13 mouse cellular contexts compared by ENCODE assay signal in genomic region chr13:99358921-99359320, GRCm38 (mm10). TPM values are rescaled to one million over a fixed set of nuclear protein-coding genes. Genes with fewer than 3 reads are reported as not detected.
DNase-seq lines count a peak whose midpoint lies in the region; ATAC-seq lines count a peak whose summit lies in the region.
"Had no signal": no experiment of that assay in that cellular context is flagged by ENCODE, and none has a peak within 500 bp of the region (broad histone marks: within the 10 kb centered on the region; RNA-seq: fewer than 3 reads in every experiment).

No protein-coding gene starts in this region.

- WGBS in midbrain, embryonic 11.5 days = 85% methylated on average over 14 of the region's 14 CpGs
- 78% methylated on average over 14 of the region's 14 CpGs for WGBS in midbrain, embryonic 15.5 days
- 80% methylated on average over 14 of the region's 14 CpGs for WGBS in midbrain, embryonic 16.5 days

- no peaks in the 10 kb centered on the region for H3K9me3 ChIP-seq in midbrain, embryonic 11.5 days (ENCODE audit: control insufficient read depth, low read length)
- no peaks in the 10 kb centered on the region for H3K9me3 ChIP-seq in midbrain, embryonic 15.5 days
- H3K9me3 ChIP-seq in midbrain, embryonic 16.5 days (replicated peaks; ENCODE audit: control insufficient read depth, low read length, poor library complexity, severe bottlenecking) = no peaks in the 10 kb centered on the region
- H3K9me3 ChIP-seq: limb, embryonic 12.5 days had no signal

- ATAC-seq in midbrain, embryonic 11.5 days (ENCODE audit: low FRiP score) = peak; percentile 50; the same call in 1 of the 2 replicates
- no peak for ATAC-seq in midbrain, embryonic 15.5 days (replicated peaks)
- ATAC-seq in midbrain, embryonic 16.5 days = 0 out of 2 replicates have a peak, but pooled peaks have one; percentile 36

- no peak overlapping the region for H3K4me3 ChIP-seq in midbrain, embryonic 11.5 days (ENCODE audit: low read depth, low read length)
- no peak overlapping the region for H3K4me3 ChIP-seq in midbrain, embryonic 15.5 days
- H3K4me3 ChIP-seq in midbrain, embryonic 16.5 days (ENCODE audit: low read depth, low read length) = no peak overlapping the region
- H3K4me3 ChIP-seq: limb, embryonic 12.5 days had no signal

- H3K9ac ChIP-seq in midbrain, embryonic 11.5 days (ENCODE audit: low read length) = no peak overlapping the region
- no peak overlapping the region for H3K9ac ChIP-seq in midbrain, embryonic 15.5 days
- no peak overlapping the region for H3K9ac ChIP-seq in midbrain, embryonic 16.5 days (ENCODE audit: low read depth, low read length)
- H3K9ac ChIP-seq: limb, embryonic 12.5 days had no signal

- peak; percentile 28 for DNase-seq in adrenal gland, postnatal 14 days
- DNase-seq in adrenal gland, postnatal 10 days = no peak
- no peak for DNase-seq in midbrain, embryonic 11.5 days (ENCODE audit: low spot score, missing footprints)
- DNase-seq in cerebellum, postnatal 25 days = peak; percentile 77 to 81
- DNase-seq in ovary, postnatal 36 days (ENCODE audit: low spot score) = no peak
- DNase-seq in heart, adult 18-20 months = no peak
- DNase-seq: gastrocnemius, postnatal 36 days; heart, postnatal 14 days; lung, adult 18-20 months had no signal

- no peaks in the 10 kb centered on the region for H3K36me3 ChIP-seq in midbrain, embryonic 11.5 days (ENCODE audit: control insufficient read depth, insufficient read depth, low read length)
- H3K36me3 ChIP-seq in midbrain, embryonic 15.5 days (replicated peaks) = no peaks in the 10 kb centered on the region
- H3K36me3 ChIP-seq in midbrain, embryonic 16.5 days (ENCODE audit: control insufficient read depth, insufficient read depth, low read length) = no peaks in the 10 kb centered on the region; the same call in 1 of the 2 replicates

- no peak overlapping the region for H3K4me2 ChIP-seq in midbrain, embryonic 11.5 days
- H3K4me2 ChIP-seq in midbrain, embryonic 15.5 days = no peak overlapping the region
- H3K4me2 ChIP-seq in midbrain, embryonic 16.5 days (ENCODE audit: low read length) = no peak overlapping the region
- H3K4me2 ChIP-seq: limb, embryonic 12.5 days had no signal

- no peaks in the 10 kb centered on the region for H3K27me3 ChIP-seq in midbrain, embryonic 11.5 days (ENCODE audit: control insufficient read depth, insufficient read depth, low read length)
- H3K27me3 ChIP-seq in midbrain, embryonic 15.5 days (replicated peaks) = no peaks in the 10 kb centered on the region
- H3K27me3 ChIP-seq in midbrain, embryonic 16.5 days (ENCODE audit: control insufficient read depth, insufficient read depth, low read depth, low read length) = no peaks in the 10 kb centered on the region
- H3K27me3 ChIP-seq: limb, embryonic 12.5 days had no signal

- no peaks in the 10 kb centered on the region for H3K4me1 ChIP-seq in midbrain, embryonic 11.5 days (ENCODE audit: control insufficient read depth, insufficient read depth, low read length)
- H3K4me1 ChIP-seq in midbrain, embryonic 15.5 days = peaks cover under 1% of the 10 kb centered on the region; the same call in 1 of the 2 replicates
- H3K4me1 ChIP-seq in midbrain, embryonic 16.5 days (ENCODE audit: control insufficient read depth, insufficient read depth, low read length) = peaks cover under 1% of the 10 kb centered on the region; the same call in 1 of the 2 replicates

- H3K27ac ChIP-seq in midbrain, embryonic 11.5 days (ENCODE audit: low read depth, low read length) = no peak overlapping the region
- H3K27ac ChIP-seq in midbrain, embryonic 15.5 days = no peak overlapping the region
- H3K27ac ChIP-seq in midbrain, embryonic 16.5 days (ENCODE audit: low read length) = no peak overlapping the region
- H3K27ac ChIP-seq: kidney, postnatal 0 days; limb, embryonic 12.5 days had no signal

RNA-seq across cellular contexts. Expression of gene Mrps27, which starts 14.3 kb away (rescaled TPM):
- 52.0 and 54.7 TPM in 2 replicates for total RNA-seq in adrenal gland, postnatal 14 days (2021)
- 10 to 100 TPM; 51.6 to 56.7 TPM for total RNA-seq in adrenal gland, postnatal 10 days (2021)
- polyA plus RNA-seq in midbrain, embryonic 11.5 days (2014; fragmentation: Nextera tagmentation; extraction: Ambion mirVana) = 60.1 and 64.1 TPM in 2 replicates
- 38.9 and 41.6 TPM in 2 replicates for polyA plus RNA-seq in midbrain, embryonic 15.5 days (2015; fragmentation: Nextera tagmentation; extraction: Ambion mirVana)
- 39.6 and 44.4 TPM in 2 replicates for polyA plus RNA-seq in midbrain, embryonic 16.5 days (2015; fragmentation: Nextera tagmentation; extraction: Ambion mirVana)
- 10 to 100 TPM; 49.5 to 50.0 TPM for total RNA-seq in heart, adult 18-20 months (2021)

RNA-seq across cellular contexts. Expression of gene Ptcd2, which starts 14.4 kb away (rescaled TPM):
- total RNA-seq in adrenal gland, postnatal 14 days (2021) = 35.2 and 43.1 TPM in 2 replicates
- 10 to 100 TPM; 33.8 to 43.0 TPM for total RNA-seq in adrenal gland, postnatal 10 days (2021)
- polyA plus RNA-seq in midbrain, embryonic 11.5 days (2014; fragmentation: Nextera tagmentation; extraction: Ambion mirVana) = 54.1 and 55.9 TPM in 2 replicates
- polyA plus RNA-seq in midbrain, embryonic 15.5 days (2015; fragmentation: Nextera tagmentation; extraction: Ambion mirVana) = 51.2 and 53.2 TPM in 2 replicates
- polyA plus RNA-seq in midbrain, embryonic 16.5 days (2015; fragmentation: Nextera tagmentation; extraction: Ambion mirVana) = 54.9 and 56.0 TPM in 2 replicates
- 10 to 100 TPM; 55.4 to 60.7 TPM for total RNA-seq in heart, adult 18-20 months (2021)

Comparison
In these comparisons a context has a peak if more than half of its experiments do, and no peak if none do; other contexts are left out.
1. DNase-seq: peak in adrenal gland, postnatal 14 days (single experiment) and cerebellum, postnatal 25 days (2 of 2); none in adrenal gland, postnatal 10 days (single experiment), midbrain, embryonic 11.5 days (single experiment), ovary, postnatal 36 days (single experiment) and heart, adult 18-20 months (0 of 2).